Mouse (Mus musculus): Measurements from ENCODE around the gene Ugt2a1. TPM values are rescaled to one million over a fixed set of nuclear protein-coding genes. Genes with fewer than 3 reads are reported as not detected.
"Not testable (repeated sequence)": the region's sequence is repeated elsewhere in the genome, so short reads cannot be mapped to it uniquely, and the experiment has no call there.

Ugt2a1 gene
- not detected in 2 replicates for polyA plus RNA-seq (2014; fragmentation: Nextera tagmentation; extraction: Ambion mirVana)

DNA sequence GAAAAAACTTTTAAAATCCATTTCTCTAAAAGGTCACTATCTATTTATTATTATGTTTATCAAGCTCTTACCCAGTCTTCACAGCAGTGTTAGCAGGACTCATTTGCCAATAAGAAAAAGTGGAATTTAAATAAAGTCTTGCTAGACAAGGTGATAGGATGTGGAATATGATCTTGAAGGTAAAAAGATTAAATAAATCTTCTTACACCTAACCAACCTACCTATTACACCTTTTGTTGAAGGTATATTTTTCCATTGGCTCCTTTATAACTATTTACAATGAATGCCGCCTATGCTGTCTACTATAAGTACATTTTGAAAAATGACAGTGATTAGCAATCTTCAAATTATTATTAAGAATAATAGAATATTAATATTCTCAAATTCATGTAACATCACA, at the start of gene Ugt2a1:
Ugt2a1 (minus strand) TSS at position 101 of the 400 bp plus-strand sequence.
- 93% methylated on average over 1 of the region's 1 CpGs for WGBS
- no peak for DNase-seq (ENCODE audit: low spot score)
- H3K36me3 ChIP-seq (ENCODE audit: control insufficient read depth, insufficient read depth, low read length): no peaks in the 10 kb centered on the region
- ATAC-seq: no peak
- H3K4me1 ChIP-seq (ENCODE audit: control insufficient read depth, insufficient read depth, low read length): no peaks in the 10 kb centered on the region
- no peak within 1 kb of the TSS for H3K9ac ChIP-seq (ENCODE audit: low read length)
- H3K27me3 ChIP-seq (replicated peaks; ENCODE audit: control insufficient read depth, insufficient read depth, low read length): no peaks in the 10 kb centered on the region
- H3K4me3 ChIP-seq (ENCODE audit: low read depth, low read length): no peak within 1 kb of the TSS
- H3K4me2 ChIP-seq (ENCODE audit: low read length): no peak within 1 kb of the TSS
- no peak within 1 kb of the TSS for H3K27ac ChIP-seq (ENCODE audit: low read depth, low read length)
- H3K9me3 ChIP-seq (replicated peaks; ENCODE audit: control insufficient read depth, low read length): no peaks in the 10 kb centered on the region

DNA sequence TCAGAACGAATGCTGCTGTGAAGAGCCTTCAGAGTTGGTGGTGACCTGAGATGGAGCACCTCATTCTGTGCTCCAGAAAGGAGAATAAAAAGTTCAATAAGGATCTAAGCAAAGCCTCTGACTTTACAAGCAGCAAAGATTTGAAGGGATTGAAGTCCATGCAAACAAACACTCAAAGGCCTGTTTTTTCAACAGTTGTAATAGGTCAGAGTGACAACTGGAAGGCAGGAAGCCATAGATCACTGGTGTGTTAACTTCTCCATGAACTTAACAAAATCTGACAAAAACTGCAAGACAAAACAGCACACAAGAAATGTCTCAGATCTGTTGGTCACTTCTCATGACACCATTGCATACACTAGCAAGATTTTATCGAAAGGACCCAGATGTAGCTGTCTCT, 47.4 kb upstream of the Ugt2a1 start, which contains the start of gene Sult1b1:
Sult1b1 (minus strand) TSS at position 85 of the 400 bp plus-strand sequence.
- Histone ChIP-seq H3K27ac (ENCODE audit: low read depth, low read length) (no peak within 1 kb of the TSS), H3K4me3 (ENCODE audit: low read depth, low read length) (no peak within 1 kb of the TSS), H3K9ac (ENCODE audit: low read length) (no peak within 1 kb of the TSS), H3K9me3 (replicated peaks; ENCODE audit: control insufficient read depth, low read length) (no peaks in the 10 kb centered on the region), H3K4me1 (ENCODE audit: control insufficient read depth, insufficient read depth, low read length) (no peaks in the 10 kb centered on the region), H3K4me2 (ENCODE audit: low read length) (no peak within 1 kb of the TSS), H3K36me3 (ENCODE audit: control insufficient read depth, insufficient read depth, low read length) (no peaks in the 10 kb centered on the region), H3K27me3 (replicated peaks; ENCODE audit: control insufficient read depth, insufficient read depth, low read length) (no peaks in the 10 kb centered on the region)
- WGBS: 96% methylated on average over 2 of the region's 2 CpGs
- no peak for DNase-seq (ENCODE audit: low spot score)
- no peak for ATAC-seq

DNA sequence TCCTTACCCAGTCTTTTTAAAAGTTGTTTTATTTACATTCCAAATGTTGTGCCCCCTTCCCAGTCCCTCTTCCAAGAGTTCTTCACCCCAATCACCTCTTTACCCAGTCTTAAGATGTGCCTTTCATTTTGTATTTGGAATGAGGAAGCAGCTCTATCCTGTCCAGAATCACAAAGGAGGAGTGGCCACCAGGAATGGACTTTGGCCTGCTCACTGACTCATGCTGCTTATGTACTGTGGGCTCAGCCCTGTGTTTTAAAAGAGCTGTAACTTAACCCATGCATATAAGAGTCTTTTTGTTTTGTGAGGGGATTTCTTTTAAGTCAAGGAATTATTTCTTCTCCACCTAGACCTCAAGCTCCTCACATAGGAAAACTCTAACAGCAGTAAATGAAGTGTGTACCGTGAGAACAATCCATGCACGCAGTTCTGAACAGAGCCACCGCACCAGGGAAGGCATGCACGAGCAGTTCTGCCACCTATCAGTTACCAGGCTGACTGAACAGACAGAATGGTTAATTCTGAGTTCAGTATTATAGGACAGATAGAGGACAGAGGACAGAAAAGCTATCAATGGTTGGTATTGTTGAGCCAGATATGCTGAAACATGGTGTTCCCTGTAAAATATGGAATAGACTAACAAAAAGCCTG, 45.4 kb upstream of the Ugt2a1 start:
- no peak overlapping the region for H3K4me2 ChIP-seq (ENCODE audit: low read length)
- H3K4me1 ChIP-seq (ENCODE audit: control insufficient read depth, insufficient read depth, low read length): no peaks in the 10 kb centered on the region
- no peak overlapping the region for H3K9ac ChIP-seq (ENCODE audit: low read length)
- H3K9me3 ChIP-seq (replicated peaks; ENCODE audit: control insufficient read depth, low read length): no peaks in the 10 kb centered on the region
- H3K27ac ChIP-seq (ENCODE audit: low read depth, low read length): no peak overlapping the region
- WGBS: 47% methylated on average over 4 of the region's 4 CpGs
- DNase-seq (ENCODE audit: low spot score): no peak
- no peak overlapping the region for H3K4me3 ChIP-seq (ENCODE audit: low read depth, low read length)
- no peaks in the 10 kb centered on the region for H3K36me3 ChIP-seq (ENCODE audit: control insufficient read depth, insufficient read depth, low read length)
- no peaks in the 10 kb centered on the region for H3K27me3 ChIP-seq (replicated peaks; ENCODE audit: control insufficient read depth, insufficient read depth, low read length)
- no peak for ATAC-seq

DNA sequence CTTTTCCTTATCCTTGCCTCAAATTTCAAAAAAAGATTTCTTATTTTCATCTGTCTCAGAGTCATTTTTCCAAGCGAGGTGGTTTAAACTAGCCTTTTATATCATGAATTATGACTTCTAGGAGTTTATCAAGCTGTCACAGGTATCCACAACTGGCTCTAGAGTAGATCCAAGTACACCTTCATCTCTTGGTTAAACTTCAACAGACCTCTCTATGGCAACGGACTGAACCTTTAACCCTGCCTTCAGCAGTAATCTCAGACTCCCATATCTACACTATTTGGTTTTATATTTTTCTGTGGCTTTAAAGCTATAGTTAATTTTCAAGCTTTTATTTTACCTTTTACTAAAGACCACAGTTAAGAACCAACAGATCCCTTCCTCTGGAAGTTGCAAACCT, 41.6 kb upstream of the Ugt2a1 start:
- no peak for ATAC-seq
- H3K9me3 ChIP-seq (replicated peaks; ENCODE audit: control insufficient read depth, low read length): no peaks in the 10 kb centered on the region
- no peak overlapping the region for H3K4me2 ChIP-seq (ENCODE audit: low read length)
- H3K4me3 ChIP-seq (ENCODE audit: low read depth, low read length): no peak overlapping the region
- 74% methylated on average over 2 of the region's 2 CpGs for WGBS
- DNase-seq (ENCODE audit: low spot score): no peak
- H3K27ac ChIP-seq (ENCODE audit: low read depth, low read length): no peak overlapping the region
- H3K27me3 ChIP-seq (replicated peaks; ENCODE audit: control insufficient read depth, insufficient read depth, low read length): no peaks in the 10 kb centered on the region
- no peak overlapping the region for H3K9ac ChIP-seq (ENCODE audit: low read length)
- H3K4me1 ChIP-seq (ENCODE audit: control insufficient read depth, insufficient read depth, low read length): no peaks in the 10 kb centered on the region
- no peaks in the 10 kb centered on the region for H3K36me3 ChIP-seq (ENCODE audit: control insufficient read depth, insufficient read depth, low read length)

DNA sequence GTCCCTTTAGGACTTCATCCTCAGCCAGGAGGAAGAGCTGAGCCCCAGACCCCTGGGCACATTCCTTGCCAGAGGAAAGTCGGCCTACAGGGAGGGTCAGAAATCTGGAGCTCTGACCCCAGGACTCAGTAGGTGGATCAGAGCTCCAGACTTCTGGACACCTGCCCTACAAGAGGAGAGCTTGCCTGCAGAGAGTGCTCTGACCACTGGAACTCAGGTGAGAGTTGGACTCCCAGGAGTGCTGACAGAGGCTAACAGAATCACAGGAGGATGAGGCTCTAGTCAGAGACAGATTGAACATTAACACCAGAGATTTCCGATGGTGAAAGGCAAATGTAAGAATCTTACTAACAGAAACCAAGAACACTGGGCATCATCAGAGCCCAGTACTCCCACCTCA, 32.9 kb upstream of the Ugt2a1 start:
- not testable (repeated sequence) for H3K4me1 ChIP-seq (ENCODE audit: control insufficient read depth, insufficient read depth, low read length); H3K9me3 ChIP-seq (replicated peaks; ENCODE audit: control insufficient read depth, low read length); H3K27me3 ChIP-seq (replicated peaks; ENCODE audit: control insufficient read depth, insufficient read depth, low read length); H3K27ac ChIP-seq (ENCODE audit: low read depth, low read length); H3K36me3 ChIP-seq (ENCODE audit: control insufficient read depth, insufficient read depth, low read length); H3K4me3 ChIP-seq (ENCODE audit: low read depth, low read length); ATAC-seq; H3K4me2 ChIP-seq (ENCODE audit: low read length); DNase-seq (ENCODE audit: low spot score); H3K9ac ChIP-seq (ENCODE audit: low read length)
- WGBS: 94% methylated on average over 2 of the region's 2 CpGs

DNA sequence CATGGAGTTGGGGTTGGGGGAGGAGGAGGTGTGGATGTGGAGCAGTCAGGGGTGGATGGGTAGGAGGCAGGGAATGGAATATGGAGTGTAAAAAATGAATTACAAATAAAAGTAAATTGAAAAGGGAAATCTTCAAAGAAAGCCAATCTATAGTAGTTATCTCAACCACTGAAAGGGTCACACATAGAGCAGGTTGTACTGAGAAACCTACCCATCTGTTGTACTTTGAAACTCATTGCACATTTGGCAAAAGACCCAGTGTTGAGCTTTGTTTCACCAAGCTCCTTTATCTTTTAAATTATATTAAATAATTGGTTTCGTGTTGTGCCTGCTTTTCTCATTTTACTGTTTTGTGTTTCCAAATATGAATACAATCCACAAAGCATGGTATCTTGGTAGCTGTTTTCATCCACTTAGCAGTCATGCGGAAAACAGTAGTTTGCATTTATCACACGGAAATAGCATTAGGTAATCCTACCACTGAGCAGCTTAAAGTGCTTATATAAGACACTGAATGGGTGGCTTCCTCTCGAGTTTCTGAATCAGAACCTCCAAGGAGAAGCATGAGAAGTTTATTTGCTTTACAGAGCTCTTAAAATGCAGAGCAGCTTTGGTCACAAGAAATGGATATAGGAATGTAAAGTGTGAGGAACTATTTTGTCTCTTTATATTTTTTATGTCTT, 15.2 kb upstream of the Ugt2a1 start:
- Histone ChIP-seq H3K9ac (ENCODE audit: low read length) (no peak overlapping the region), H3K4me1 (ENCODE audit: control insufficient read depth, insufficient read depth, low read length) (no peaks in the 10 kb centered on the region), H3K4me3 (ENCODE audit: low read depth, low read length) (no peak overlapping the region), H3K36me3 (ENCODE audit: control insufficient read depth, insufficient read depth, low read length) (no peaks in the 10 kb centered on the region), H3K27ac (ENCODE audit: low read depth, low read length) (no peak overlapping the region), H3K27me3 (replicated peaks; ENCODE audit: control insufficient read depth, insufficient read depth, low read length) (no peaks in the 10 kb centered on the region), H3K4me2 (ENCODE audit: low read length) (no peak overlapping the region), H3K9me3 (replicated peaks; ENCODE audit: control insufficient read depth, low read length) (no peaks in the 10 kb centered on the region)
- DNase-seq (ENCODE audit: low spot score) (no peak), ATAC-seq (no peak)
- WGBS: 37% methylated on average over 4 of the region's 4 CpGs

DNA sequence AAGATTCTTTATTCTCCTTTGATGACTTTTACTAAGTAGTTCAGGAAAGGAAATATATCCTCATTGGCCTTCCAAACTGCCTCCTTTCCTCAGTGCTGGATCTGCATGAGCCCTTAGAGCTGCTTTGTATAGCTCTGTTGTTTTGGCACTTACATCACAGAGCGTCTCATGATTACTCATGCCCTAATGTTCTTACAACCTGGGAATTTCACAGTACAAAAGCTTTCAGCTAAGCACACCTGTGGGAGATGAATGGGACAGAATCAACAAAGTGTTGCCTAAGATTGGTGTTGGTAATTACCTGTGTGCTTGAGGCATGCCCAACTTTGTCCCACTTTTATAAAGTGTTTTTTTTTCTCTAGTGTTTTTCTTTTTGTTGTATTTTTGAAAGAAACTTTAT, 12.0 kb upstream of the Ugt2a1 start:
- Histone ChIP-seq H3K4me3 (ENCODE audit: low read depth, low read length) (no peak overlapping the region), H3K27me3 (replicated peaks; ENCODE audit: control insufficient read depth, insufficient read depth, low read length) (no peaks in the 10 kb centered on the region), H3K9ac (ENCODE audit: low read length) (no peak overlapping the region), H3K4me1 (ENCODE audit: control insufficient read depth, insufficient read depth, low read length) (no peaks in the 10 kb centered on the region), H3K4me2 (ENCODE audit: low read length) (no peak overlapping the region), H3K27ac (ENCODE audit: low read depth, low read length) (no peak overlapping the region), H3K9me3 (replicated peaks; ENCODE audit: control insufficient read depth, low read length) (no peaks in the 10 kb centered on the region), H3K36me3 (ENCODE audit: control insufficient read depth, insufficient read depth, low read length) (no peaks in the 10 kb centered on the region)
- DNase-seq (ENCODE audit: low spot score): no peak
- no peak for ATAC-seq
- 37% methylated on average over 1 of the region's 1 CpGs for WGBS

DNA sequence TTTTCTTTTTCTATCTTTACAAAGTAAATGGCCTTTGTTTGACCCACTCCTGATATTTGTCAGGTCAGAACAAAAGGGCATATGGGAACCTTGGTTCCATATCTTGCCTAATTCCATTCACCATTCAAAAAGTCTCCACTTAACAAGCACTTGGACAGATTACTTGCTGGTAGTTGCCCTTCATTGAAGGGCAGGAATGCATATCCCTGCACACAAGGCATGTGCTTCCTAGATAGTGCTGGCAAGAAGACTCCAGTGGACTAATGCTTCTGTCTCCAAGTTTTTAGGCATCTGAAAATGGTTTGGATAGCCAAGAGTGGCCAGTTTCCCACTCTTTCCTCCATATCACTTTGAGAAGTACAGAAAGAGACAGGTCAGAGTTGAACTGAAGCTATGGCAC, 8.7 kb upstream of the Ugt2a1 start:
- Histone ChIP-seq H3K9me3 (replicated peaks; ENCODE audit: control insufficient read depth, low read length) (no peaks in the 10 kb centered on the region), H3K27me3 (replicated peaks; ENCODE audit: control insufficient read depth, insufficient read depth, low read length) (no peaks in the 10 kb centered on the region), H3K4me1 (ENCODE audit: control insufficient read depth, insufficient read depth, low read length) (no peaks in the 10 kb centered on the region), H3K4me3 (ENCODE audit: low read depth, low read length) (no peak overlapping the region), H3K36me3 (ENCODE audit: control insufficient read depth, insufficient read depth, low read length) (no peaks in the 10 kb centered on the region), H3K4me2 (ENCODE audit: low read length) (no peak overlapping the region), H3K27ac (ENCODE audit: low read depth, low read length) (no peak overlapping the region), H3K9ac (ENCODE audit: low read length) (no peak overlapping the region)
- DNase-seq (ENCODE audit: low spot score) (no peak), ATAC-seq (no peak)

DNA sequence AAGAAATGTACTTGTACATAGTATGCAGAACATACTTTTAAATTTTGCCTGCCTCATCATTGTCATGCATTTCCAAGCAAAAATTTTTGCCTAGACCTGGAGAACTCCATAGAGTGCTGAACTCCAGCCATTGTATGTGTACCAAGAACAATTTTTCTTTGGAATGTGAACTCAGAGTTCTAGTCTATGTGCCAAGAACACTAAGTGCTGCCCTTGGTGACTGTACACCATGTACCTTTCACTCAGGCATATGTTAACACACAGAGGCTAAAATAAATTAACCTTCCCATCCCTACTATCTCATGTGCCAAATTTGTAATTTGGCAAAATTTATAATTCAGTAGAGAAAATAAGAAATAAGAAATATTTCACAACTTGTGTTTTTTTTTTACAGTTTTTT, 8.3 kb upstream of the Ugt2a1 start:
- Histone ChIP-seq H3K27ac (ENCODE audit: low read depth, low read length) (no peak overlapping the region), H3K27me3 (replicated peaks; ENCODE audit: control insufficient read depth, insufficient read depth, low read length) (no peaks in the 10 kb centered on the region), H3K36me3 (ENCODE audit: control insufficient read depth, insufficient read depth, low read length) (no peaks in the 10 kb centered on the region), H3K9ac (ENCODE audit: low read length) (no peak overlapping the region), H3K4me3 (ENCODE audit: low read depth, low read length) (no peak overlapping the region), H3K9me3 (replicated peaks; ENCODE audit: control insufficient read depth, low read length) (no peaks in the 10 kb centered on the region), H3K4me2 (ENCODE audit: low read length) (no peak overlapping the region), H3K4me1 (ENCODE audit: control insufficient read depth, insufficient read depth, low read length) (no peaks in the 10 kb centered on the region)
- ATAC-seq: no peak
- no peak for DNase-seq (ENCODE audit: low spot score)
